Mouse (Mus musculus): ENCODE data around the gene Naa20. TPM values are rescaled to one million over a fixed set of nuclear protein-coding genes. Genes with fewer than 3 reads are reported as not detected.

Naa20 gene
- 10 to 100 TPM; 54.6 to 57.2 TPM for total RNA-seq (2021)
- long read RNA-seq, experiment 1, transcript Naa20-202 (6 exons, 1,142 nt) = major isoform, 104 of 142 reads
- long read RNA-seq, experiment 1, partial matches to known transcripts = 8 of 142 reads
- long read RNA-seq, experiment 1, other reads (novel, unspliced or antisense) = 27 of 142 reads
- long read RNA-seq, experiment 2, transcript Naa20-202 (6 exons, 1,142 nt) = major isoform, 94 of 122 reads
- long read RNA-seq, experiment 2, partial matches to known transcripts = 5 of 122 reads
- long read RNA-seq, experiment 2, other reads (novel, unspliced or antisense) = 20 of 122 reads

DNA sequence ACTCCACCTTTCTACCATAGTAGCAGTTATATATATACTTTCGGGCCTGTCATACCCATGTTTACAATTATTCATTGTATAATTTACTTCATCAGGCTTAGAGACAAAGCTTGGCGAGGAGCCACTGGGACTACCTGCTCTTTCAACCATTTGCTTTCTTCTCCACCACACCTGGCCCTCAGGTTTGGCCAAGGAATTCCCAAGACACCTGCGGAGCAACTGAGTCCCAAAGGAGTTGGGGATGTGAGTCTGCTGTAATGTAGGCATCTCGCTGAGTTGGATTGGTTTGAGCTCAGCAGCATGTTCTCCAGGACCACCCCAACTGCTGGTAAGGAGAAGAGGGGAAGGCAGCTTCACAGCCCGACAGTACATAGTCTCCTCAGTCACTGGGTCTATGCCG lies at the start of gene Naa20:
Gene Naa20 (plus strand): TSS at position 239 of the 400 bp plus-strand sequence.
- DNase-seq = no peak

DNA sequence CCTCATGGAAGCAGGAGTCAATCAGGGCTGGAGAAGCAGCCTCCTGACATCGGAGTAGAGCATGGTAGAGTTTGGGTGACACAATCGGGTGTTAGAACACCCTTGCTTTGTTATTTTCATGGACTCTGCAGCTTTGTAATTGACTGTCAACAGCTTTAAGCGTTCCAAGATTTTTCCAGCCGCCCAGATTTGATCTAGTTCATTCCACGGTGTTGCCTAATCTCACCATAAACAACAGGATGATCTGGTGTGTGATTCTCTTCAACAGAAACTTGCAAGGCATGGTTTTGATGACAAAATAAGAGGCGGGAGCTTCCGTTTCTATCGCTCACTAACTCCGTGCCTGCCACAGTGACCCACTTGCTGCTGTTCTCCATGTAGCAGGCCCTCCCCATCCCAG lies 46.1 kb upstream of the Naa20 start:
- no peak for DNase-seq

DNA sequence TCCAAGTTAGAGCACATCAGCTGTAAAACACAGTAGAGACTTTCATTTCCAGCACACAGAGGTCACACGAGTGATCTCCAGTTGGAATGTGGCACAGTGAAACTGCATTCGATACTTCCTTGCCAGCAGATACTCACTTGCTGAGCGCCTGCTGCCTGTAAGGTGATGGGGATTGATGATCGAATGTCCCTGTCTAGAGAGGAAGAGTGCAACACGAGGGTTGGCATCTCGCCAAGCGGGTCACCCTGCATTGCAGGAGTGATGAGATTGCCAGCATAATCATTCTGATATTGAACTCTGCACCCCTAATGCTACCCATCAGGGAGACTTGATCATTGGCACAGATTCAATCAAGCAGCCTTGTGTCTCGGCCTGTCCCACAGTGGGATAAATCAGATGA lies 44.0 kb upstream of the Naa20 start:
- no peak for DNase-seq

DNA sequence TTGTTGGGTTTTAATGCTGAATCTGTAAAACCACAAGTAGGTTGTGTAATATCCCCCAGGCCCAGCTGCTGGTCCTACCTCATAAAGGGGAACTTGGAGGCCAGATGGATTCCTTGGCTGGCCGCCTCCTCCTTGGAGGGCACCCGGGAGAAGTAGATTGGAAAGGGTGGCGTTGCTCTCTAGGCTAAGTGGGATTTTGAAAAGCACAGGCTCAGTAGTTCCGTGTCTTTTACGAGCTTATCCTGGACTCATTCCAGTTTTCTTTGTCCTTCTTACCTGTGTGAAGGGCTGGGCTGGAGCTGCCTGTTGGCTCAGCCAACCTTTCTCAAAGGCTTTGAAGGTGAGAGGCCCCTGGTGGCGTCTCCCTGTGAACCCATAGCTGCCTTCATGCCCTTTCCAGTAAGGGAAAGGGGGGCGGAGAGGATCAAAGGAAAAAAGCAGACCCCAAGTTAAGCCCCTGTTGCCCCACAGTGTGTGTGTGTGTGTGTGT lies 42.4 kb upstream of the Naa20 start:
- DNase-seq = peak; percentile 65

DNA sequence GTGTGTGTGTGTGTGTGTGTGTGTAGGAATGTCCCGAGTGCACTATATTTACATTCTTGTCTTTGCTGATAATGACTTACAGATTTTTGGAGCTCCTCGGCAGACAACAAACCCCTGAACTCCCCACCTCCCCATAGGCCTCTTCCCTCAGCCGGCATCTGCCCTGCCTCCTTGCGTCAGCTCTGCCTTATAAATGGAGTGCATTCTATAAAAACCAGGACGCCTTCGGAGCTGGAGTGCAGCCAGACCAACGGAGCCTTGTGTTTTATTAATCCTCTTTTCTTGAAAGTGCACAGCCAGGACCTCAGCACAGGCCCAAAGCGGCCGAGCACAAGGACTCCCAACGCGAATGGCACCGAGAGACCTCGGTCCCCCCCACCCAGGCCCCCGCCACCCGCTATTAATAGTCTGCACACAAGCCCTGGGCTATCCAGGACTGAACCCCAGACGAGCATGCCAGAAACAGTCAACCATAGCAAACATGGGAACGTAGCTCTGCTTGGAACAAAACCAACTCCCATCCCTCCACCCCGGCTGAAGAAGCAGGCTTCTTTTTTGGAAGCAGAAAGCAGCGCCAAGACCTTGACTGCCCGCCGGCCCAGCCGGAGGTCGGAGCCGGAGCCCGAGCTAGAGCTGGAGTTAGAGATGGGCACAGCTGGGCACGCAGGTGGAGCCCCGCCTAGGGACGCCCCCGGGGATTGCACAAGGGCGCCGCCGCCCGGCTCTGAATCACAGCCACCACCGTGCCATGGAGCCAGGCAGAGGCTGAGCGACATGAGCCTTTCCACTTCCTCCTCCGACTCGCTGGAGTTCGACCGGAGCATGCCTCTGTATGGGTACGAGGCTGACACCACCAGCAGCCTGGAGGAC lies 41.7 kb upstream of the Naa20 start:
- peak; percentile 86 for DNase-seq

DNA sequence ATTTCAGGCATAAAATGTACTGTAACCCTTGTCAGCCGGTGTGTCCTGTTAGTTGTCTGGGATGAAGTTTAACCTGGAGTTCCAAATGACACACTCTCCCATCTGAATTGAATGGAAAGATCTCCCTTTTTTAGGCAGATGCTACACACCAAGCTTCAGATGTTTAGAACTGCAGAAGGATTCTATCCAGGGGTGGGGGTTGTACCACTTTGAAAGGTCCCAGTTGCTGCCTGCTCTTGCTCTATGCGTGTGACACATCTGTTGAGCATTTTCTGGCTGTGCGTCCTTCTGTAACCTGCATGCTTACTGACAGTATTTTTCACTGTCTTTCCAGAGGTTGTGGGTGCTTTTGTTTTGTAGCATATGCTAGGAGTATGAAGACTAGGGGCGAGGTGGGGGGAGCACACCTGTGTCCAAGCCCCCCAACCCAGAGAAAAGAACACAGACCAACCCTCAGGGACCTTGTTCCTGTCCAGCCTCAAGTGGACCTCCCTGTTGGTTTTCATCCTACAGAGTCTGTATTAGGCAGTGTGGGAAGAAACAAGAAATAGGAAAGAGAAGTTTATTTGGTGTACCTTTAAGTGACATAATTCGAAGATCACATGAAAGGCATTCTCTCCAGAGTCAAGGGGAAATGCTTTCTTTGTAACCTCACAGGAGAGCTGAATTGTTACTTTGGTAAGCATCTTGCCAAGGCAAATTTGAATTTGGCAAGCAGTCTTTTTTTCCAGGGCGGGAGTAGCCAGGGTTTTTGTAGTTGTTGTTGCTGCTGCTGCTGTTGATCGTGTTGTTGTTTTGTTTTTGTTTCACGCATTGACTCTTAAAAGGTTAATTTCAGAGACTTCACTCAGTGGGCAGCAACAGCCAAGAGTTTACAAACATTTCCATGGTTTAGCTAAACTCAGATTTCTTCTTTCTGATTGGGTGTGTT lies 40.4 kb upstream of the Naa20 start:
- DNase-seq = no peak

DNA sequence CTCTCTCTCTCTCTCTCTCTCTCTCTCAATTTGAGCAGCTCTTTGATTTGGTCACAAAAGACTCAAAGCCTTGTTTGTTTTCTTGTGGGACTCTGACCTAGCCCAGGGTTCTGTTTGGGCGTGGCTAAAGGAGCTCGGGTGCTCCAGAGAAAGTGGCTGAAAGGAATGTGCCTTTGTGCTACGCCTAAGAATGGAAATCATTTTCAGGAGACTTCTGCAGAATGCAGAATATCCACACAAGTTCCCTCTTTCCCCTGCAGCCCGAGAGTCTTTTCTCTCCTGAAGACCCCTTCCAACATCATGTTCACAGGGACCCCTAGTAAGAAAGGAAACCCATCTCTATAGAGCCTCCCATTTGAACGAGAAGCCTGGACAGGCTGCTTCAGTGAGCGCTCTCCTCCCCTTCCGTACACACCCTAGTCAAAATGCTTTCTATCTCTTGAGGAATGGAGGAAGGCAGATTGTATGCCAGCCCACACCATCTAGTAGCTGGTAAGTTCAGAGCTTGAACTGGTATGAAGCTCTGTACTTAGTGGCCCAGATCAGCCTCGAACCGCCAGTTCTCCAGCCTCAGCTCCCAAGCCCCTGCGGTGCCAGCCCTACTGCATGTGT lies 39.6 kb upstream of the Naa20 start:
- no peak for DNase-seq

DNA sequence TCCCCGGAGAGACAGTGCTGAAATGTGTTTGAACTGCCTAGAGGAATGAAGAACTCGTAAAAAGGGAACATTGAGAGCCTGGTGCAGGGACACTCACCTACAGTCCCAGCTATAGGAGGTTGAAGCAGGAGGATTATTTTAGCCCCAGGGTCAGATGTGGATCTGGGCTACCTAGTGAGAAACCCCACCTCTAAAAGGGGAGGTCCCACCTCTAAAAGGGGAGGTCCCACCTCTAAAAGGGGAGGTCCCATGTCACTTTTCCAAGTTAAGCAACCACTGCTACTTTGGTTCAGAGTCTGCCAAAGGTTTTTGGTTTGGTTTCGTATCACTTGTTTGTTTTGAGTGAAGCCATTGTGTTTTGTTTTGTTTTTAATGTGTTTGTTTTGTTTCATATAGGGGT lies 36.6 kb upstream of the Naa20 start:
- DNase-seq = no peak

DNA sequence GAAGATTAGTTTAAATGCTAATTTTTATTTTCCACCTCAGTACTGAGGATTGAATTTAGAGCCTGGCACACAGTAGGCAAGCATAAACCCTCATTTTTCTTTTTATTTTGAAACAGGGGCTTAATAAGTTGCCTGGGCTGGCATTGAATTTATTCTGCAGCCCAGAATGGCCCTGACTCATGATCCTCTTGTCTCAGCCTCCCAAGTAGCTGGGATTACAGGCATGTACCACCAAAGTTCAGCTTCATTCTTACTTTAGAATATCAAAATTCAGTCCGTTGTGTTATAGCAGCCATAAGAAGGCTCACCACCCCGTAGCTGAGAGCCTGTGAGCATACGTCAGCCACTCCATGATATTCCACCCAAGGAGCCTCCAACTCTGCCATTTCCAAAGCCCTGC lies 35.7 kb upstream of the Naa20 start:
- DNase-seq = no peak

DNA sequence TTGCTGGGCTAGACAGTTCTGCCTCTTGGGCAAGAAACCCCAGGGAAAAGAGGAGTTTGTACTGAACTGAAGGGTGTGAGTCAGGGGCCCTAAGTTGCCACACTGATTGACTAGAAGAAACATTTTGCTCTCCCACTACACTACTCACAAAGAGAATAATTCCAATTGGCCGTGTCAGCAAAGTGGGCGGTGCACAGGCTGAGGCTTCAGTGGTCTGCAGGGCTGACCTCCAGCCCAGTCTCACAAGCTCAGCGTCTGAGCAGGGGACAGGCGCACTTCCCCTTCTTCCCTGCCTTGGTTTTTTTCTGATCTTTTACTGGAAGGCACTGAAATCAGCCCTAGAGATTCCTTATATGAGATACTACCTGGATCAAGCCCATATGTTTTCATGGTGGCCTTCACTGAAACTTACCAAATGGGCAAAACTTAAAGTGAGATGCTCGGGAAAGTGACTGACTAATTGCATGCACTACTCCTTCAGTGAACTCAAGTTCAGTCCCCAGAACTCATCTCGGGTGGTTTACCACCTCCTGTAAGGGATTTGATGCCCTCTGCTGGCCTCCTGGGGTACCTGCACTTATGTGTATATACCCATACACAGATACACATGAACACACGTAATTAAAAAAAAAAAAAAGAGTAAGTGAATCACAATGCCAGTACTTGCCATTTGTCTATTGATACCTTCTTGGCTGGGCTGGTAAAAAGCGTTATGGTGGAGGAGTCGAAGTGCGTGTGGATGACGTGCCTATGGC lies 35.0 kb upstream of the Naa20 start:
- DNase-seq = no peak

DNA sequence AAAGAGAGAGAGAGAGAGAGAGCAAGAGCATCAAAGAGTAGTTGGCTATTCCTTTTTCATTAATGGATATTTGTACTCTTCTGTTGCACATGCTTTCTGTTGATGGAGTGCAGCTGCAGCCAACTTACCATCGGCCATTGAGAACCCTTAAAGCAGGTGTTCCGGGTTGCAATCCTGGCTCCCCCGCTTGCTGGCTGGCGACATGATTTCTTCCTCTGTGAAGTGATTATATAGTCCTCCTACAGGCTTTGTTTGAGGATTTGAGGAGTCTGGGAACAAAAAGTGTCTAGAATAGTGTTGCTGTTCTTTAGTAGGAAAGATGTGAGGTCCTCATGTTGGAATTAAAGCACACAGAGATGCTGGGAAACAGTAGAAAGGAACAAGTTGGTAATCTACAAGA lies 30.6 kb upstream of the Naa20 start:
- DNase-seq = no peak

DNA sequence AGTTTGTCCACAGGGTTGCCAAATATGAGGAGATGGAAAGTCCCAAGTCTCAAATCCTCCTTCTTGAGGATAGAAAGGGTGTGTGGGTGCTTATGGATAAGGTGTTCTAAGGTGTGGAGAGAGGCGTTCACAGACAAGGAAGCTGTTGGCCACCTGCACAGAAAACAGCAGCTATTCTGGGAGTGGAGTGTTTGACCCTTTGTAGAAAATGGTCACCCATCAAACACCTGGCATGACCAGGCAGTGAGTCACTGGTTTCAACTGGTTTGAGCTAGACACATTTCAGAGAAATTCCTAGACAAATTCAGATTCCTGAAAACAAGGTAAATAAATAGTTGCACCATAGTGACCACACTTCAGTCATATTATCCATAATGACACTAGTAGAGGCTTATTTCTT lies 29.8 kb upstream of the Naa20 start:
- no peak for DNase-seq

DNA sequence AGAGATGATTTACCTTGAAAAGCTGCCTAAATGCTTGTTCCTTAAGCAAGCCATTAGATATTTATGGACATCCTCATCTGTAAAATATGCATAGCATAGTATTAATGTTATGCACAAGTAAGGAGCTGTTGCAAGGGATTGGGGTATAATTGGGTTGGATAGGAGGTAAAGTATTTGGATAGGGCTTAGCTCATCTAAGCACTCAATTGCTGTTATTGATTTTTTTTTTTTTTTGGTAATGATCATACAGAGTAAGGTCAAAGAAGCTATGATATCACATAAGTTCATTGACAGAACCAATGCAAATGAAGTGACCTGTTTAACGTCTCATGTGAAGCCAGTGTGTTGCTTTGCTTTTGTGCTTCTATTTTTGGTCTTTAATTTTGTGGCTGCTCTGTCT lies 27.9 kb upstream of the Naa20 start:
- no peak for DNase-seq

DNA sequence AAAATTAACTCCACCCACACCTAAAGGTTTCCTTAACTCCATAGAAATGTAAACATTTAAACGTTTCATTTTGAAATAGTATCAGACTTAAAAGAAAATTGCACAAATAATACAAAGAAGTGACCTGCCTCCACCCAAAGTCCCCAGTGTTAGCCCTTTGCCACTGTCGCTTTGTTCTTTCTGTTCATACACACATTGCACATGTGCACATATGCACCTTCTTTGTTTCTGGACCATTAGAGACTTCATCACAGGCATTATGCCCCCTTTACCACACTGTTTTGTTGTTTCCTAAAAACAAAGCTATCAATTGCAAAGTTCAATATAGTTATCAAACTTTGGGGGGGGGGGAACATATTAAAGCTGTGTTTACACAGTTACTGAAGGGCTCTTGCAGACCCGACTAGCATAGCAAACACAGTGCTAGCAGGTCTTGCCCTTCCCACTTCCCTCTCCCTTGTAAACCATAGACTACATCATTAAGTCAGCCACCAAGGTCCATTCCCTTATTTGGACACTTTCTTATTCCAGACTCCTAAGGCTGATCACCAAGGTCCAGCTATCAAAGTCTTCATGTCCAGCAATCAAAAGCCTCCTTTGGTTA lies 26.9 kb upstream of the Naa20 start:
- no peak for DNase-seq

DNA sequence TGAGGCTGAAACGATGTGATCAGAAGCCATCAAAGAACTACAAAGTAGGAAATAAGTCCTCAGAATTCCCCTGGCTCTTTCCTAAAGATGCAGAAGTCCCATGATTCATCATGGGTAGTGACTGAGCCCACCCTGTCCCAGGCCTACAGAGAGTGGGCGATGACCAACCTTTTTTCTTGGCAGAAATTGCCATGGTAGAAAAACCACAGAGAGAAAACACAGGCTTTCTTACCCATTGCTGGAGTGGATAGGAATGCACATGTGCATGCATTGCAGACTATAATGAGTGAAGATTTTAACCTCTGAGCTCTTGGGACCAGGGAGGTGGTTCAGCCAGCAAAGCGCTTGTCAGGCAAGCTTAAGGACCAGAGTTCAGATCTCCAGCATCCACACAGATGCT lies 24.7 kb upstream of the Naa20 start:
- DNase-seq = no peak

DNA sequence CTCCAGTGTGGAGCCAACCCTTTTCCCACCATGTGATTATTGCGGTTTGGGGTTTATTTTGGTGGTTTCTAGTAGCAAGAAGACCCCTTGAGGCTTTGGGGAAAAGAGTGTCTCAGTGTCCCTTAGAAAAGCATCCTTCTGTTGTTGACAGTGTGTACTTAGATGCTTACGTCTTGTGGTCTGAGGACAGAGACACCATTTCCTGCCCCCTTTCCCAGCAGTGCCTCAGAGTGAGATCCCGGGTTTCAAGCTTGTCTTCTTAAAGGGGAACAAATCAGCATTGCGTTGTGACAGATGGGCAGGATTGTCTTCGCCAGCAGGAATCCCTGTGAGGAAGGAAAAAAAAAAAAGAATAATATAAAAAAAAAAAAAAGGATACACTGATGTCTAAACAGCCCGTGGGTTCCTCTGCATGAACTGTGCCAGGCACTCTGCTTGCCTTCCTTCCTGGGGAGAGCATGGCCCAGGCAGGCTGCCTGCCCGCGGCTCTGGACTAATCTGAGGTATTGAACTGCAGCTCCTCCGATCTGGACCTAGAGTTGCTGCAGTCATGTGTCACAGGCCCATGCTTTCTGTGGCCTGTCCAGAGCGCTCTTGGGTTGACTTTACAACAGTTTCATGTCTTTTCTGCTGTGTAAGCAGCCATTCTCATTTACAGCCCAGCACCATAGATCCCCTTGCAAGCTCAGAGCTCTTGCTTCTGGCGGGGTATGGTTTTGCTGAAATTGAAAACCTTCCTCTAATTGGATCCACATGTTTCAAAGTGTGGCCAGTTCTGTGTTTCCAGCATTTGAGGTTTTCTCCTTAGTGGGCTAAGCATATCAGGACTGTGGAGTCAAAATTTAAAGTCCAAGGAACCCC lies 20.8 kb upstream of the Naa20 start:
- peak; percentile 39 for DNase-seq

DNA sequence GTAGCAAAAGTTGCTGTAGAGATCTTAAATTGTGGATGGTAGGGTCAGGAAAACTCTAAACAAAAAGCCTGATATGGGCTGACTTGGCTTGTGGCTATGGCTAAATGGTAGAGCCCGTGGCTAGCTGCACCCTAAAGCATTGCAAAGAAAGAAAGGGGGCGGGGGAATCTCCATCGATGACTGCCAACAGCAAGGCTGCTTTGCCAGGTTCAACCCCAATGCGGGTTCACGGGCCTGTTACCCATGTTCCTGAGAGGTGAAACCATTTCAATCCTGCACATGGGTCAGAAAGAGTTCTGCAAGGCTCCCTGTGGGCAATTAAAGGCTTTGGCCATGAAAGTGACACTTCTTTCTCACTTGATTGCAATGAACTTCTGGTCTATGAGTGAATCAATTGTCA lies 20.0 kb upstream of the Naa20 start:
- no peak for DNase-seq

DNA sequence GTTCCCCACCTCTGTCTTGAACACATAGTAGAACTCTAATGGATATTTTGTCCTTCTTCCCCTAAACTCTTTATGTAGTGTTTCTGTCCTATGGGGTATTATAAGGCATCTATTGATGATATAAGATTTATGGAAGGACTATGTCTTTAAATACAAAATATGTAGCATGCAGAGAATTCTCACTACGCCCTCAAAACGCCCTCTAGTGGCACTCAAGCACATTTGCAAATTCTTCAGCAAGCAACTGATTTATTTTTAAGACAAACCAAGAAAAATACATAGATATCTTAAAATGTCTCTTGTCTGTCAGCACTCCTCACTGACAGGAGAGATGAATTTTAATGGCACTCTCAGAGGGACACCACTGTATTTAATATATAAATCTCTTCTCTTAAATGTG lies 19.5 kb upstream of the Naa20 start:
- DNase-seq = no peak

DNA sequence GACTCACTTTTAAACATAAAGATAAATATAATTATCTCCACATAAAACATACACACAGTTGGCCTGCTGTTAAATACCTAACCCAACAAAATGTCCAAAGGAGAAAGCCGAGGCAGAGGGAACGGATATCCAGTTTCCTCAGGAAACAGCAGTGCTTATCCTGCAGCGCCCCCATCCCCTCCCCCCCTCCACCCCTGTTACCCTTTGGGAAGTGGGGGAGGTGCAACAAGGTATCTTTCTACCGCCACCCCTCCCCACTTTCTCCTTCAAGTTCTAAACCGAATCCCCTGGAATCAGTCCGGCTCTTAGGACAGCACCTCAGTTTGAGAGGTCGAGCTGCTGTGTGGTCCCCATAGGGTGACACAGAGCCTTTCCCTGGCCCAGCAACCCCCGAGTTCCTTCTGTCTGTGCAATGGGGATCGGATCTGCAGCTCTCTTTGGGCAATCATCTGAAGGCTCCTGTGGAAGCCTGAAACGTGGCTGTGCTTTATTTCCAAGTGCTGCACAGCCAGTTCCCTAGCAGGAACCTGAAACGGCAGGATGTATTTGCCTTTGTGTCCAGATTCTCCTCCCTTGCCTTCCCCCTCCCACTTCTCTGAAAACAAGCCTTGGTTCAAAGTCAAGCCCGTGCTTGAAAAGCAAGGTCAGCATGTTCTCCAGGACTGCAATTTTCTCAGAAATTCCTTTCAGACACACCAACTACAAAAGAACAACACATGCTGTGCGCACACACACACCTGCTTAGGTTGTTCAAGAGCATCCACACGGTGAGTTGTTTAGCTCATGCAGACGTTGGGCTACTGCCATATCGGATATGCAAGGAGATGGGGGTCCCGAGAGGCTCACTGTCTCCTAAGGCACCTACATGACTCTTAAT lies 17.6 kb upstream of the Naa20 start:
- peak; percentile 29 for DNase-seq
